Mouse (Mus musculus) inflammation-experienced regulatory T-cells, adult 6 months (primary cell): ENCODE measurements around the gene Fbxw28. TPM values are rescaled to one million over a fixed set of nuclear protein-coding genes. Genes with fewer than 3 reads are reported as not detected.
"Not testable (repeated sequence)": the region's sequence is repeated elsewhere in the genome, so short reads cannot be mapped to it uniquely, and the experiment has no call there.

ENCODE experiments used
- ATAC-seq: one replicate; pipeline ENCODE4 v1.8.0; 2017
- polyA plus RNA-seq, 3 experiments: library from polyadenylated mRNA; unstranded; fragments of 100-300 nt; shearing (Covaris generic); gene quantifications; one replicate each; pipeline ENCODE4 v1.2.1; 2017

Fbxw28 gene
- not detected for polyA plus RNA-seq

DNA sequence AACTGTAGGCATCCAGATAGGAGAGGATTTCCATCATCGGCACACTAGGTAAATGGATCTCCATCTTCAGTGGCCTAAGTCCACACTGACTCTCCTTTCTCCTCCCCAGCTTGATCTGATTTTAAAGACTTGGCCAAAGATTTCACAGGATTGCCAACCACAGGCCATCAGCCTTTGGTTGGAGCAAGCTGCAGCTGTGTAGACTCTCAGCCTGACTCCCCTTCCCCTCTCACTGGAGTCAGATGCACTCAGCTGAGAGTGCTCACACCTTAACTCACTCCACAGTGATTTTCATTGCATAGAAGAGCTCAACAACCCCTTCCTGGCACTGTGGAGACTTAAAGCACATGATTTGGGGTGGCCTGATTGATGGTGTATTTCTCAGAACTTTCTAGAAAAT, at the start of gene Fbxw28:
Gene Fbxw28, minus strand, starts transcription at position 101 of the 400 bp plus-strand sequence.
- ATAC-seq, result not testable (repeated sequence)

DNA sequence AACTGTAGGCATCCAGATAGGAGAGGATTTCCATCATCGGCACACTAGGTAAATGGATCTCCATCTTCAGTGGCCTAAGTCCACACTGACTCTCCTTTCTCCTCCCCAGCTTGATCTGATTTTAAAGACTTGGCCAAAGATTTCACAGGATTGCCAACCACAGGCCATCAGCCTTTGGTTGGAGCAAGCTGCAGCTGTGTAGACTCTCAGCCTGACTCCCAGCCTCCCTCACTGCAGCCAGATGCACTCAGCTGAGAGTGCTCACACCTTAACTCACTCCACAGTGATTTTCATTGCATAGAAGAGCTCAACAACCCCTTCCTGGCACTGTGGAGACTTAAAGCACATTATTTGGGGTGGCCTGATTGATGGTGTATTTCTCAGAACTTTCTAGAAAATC, 51.9 kb downstream of the Fbxw28 start, which contains the start of gene Fbxw14:
Gene Fbxw14, minus strand, starts transcription at position 101 of the 400 bp plus-strand sequence.
- ATAC-seq, result not testable (repeated sequence)

Other genes starting within 250 kb of the Fbxw28 start
- gene Plxnb1, start 244.3 kb downstream of the Fbxw28 start, polyA plus RNA-seq, result 1 to 10 TPM; 1.1 to 1.5 (median 1.1) TPM
- not detected for gene Fbxw21, start 177.6 kb downstream of the Fbxw28 start, polyA plus RNA-seq
- not detected for gene Fbxw13, start 143.7 kb downstream of the Fbxw28 start, polyA plus RNA-seq
- gene Fbxw20, start 104.9 kb downstream of the Fbxw28 start, polyA plus RNA-seq, result not detected
- not detected for gene Fbxw14, start 52.0 kb downstream of the Fbxw28 start, polyA plus RNA-seq
- gene Fbxw22, start 64.6 kb upstream of the Fbxw28 start, polyA plus RNA-seq, result under 1 TPM in 1 of 3 experiments, not detected in 2; 0.19 TPM
- not detected for gene Fbxw16, start 109.5 kb upstream of the Fbxw28 start, polyA plus RNA-seq
- gene Fbxw19, start 156.2 kb upstream of the Fbxw28 start, polyA plus RNA-seq, result not detected
- gene Fbxw15, start 228.6 kb upstream of the Fbxw28 start, polyA plus RNA-seq, result not detected